Mouse (Mus musculus): ENCODE data around the gene Sf3a3.
"Not testable (repeated sequence)": the region's sequence is repeated elsewhere in the genome, so short reads cannot be mapped to it uniquely, and the experiment has no call there.

The Sf3a3 gene

GRCm38 (mm10) chr4:124700248-124700971 lies 14.2 kb upstream of the Sf3a3 start, which contains the start of gene Fhl3:
Fhl3 (plus strand) TSS chr4:124700701.
- DNase-seq: no peak

GRCm38 (mm10) chr4:124701052-124701845 lies 13.3 kb upstream of the Sf3a3 start:
- no peak for DNase-seq

GRCm38 (mm10) chr4:124701916-124702315 lies 12.7 kb upstream of the Sf3a3 start:
- DNase-seq: no peak

GRCm38 (mm10) chr4:124703406-124703805 lies 11.2 kb upstream of the Sf3a3 start:
- no peak for DNase-seq

GRCm38 (mm10) chr4:124703881-124704796 lies 10.4 kb upstream of the Sf3a3 start:
- no peak for DNase-seq

- DNase-seq: no peak
These were observed 9.6 kb upstream of the Sf3a3 start for GRCm38 (mm10) chr4:124704797-124705474.

- no peak for DNase-seq
These were observed 8.8 kb upstream of the Sf3a3 start for GRCm38 (mm10) chr4:124705661-124706269.

- not testable (repeated sequence) for DNase-seq
These were observed 7.0 kb upstream of the Sf3a3 start for GRCm38 (mm10) chr4:124707381-124708199.

GRCm38 (mm10) chr4:124708200-124708517 lies 6.4 kb upstream of the Sf3a3 start:
- DNase-seq: not testable (repeated sequence)

GRCm38 (mm10) chr4:124708518-124709477 lies 5.8 kb upstream of the Sf3a3 start:
- DNase-seq: peak; percentile 75

GRCm38 (mm10) chr4:124709961-124710446 lies 4.6 kb upstream of the Sf3a3 start:
- DNase-seq: no peak

GRCm38 (mm10) chr4:124710776-124711291 lies 3.7 kb upstream of the Sf3a3 start:
- DNase-seq: peak; percentile 62

- no peak for DNase-seq
These were observed 2.0 kb upstream of the Sf3a3 start for GRCm38 (mm10) chr4:124712618-124713017.

- DNase-seq: not testable (repeated sequence)
These were observed 726 bp upstream of the Sf3a3 start for GRCm38 (mm10) chr4:124713850-124714249.

- no peak for DNase-seq
These were observed 4.5 kb downstream of the Sf3a3 start for GRCm38 (mm10) chr4:124719101-124719500.

GRCm38 (mm10) chr4:124726121-124726520 lies 11.5 kb downstream of the Sf3a3 start:
- no peak for DNase-seq

- DNase-seq: no peak
These were observed 22.4 kb downstream of the Sf3a3 start for GRCm38 (mm10) chr4:124736952-124737351.

- no peak for DNase-seq
These were observed 22.9 kb downstream of the Sf3a3 start for GRCm38 (mm10) chr4:124737486-124737885.

- DNase-seq: no peak
These were observed 23.4 kb downstream of the Sf3a3 start for GRCm38 (mm10) chr4:124738013-124738412.

- no peak for DNase-seq
These were observed 24.2 kb downstream of the Sf3a3 start for GRCm38 (mm10) chr4:124738783-124739182.
